Mouse (Mus musculus): ENCODE data around the gene Ppp1r36.

GRCm38 (mm10) chr12:76425256-76425655, 7.9 kb downstream of the Ppp1r36 start:
- TF ChIP-seq CTCF (IDR thresholded peaks at IDR 0.05; ENCODE audit: low read depth) (no peak), EP300 (IDR thresholded peaks at IDR 0.05; ENCODE audit: low read depth) (no peak)
